19 mouse cellular contexts compared by ENCODE assay signal in the genomic region with DNA sequence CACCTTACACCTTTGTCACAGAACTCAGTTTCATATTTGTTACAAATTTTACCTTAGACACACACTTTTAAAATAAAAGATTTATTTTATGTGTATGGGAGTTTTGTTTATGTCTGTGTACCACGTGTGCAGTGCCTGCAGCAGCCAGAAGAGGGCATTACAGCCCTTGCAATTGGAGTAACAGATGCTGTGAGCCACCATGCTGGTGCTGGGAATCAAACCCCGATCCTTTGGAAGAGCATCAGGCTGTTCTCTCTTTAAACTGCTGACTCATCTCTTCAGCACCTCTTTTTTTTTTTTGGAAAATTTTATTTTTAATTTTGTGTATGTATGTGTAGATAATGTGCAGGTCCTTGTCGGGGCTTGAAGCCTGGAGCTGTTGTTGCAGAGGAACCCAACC. TPM values are rescaled to one million over a fixed set of nuclear protein-coding genes. Genes with fewer than 3 reads are reported as not detected.
A peak's percentile ranks its signal among the peaks of the same experiment; 100 is the strongest.
DNase-seq lines count a peak whose midpoint lies in the region; ATAC-seq and TF ChIP-seq lines count a peak whose summit lies in the region.
"Had no signal": no experiment of that assay in that cellular context is flagged by ENCODE, and none has a peak within 500 bp of the region (broad histone marks: within the 10 kb centered on the region; RNA-seq: fewer than 3 reads in every experiment).

No protein-coding gene starts in this region.

- H3K4me2 ChIP-seq in CH12.LX (ENCODE audit: insufficient read depth, low read depth, poor library complexity, severe bottlenecking): no peak overlapping the region
- H3K4me2 ChIP-seq in liver, embryonic 14.5 days (ENCODE audit: low read depth): no peak overlapping the region
- H3K4me2 ChIP-seq: embryonic facial prominence, embryonic 13.5 days; heart, embryonic 13.5 days; kidney, embryonic 15.5 days; limb, embryonic 15.5 days; midbrain, embryonic 13.5 days had no signal

- H3K27me3 ChIP-seq in CH12.LX (replicated peaks) (no peaks in the 10 kb centered on the region), ES-Bruce4 (ENCODE audit: control insufficient read depth, insufficient read depth, low read length, poor library complexity, severe bottlenecking) (no peaks in the 10 kb centered on the region)
- H3K27me3 ChIP-seq in liver, embryonic 14.5 days (ENCODE audit: control insufficient read depth, insufficient read depth, low read length): no peaks in the 10 kb centered on the region
- H3K27me3 ChIP-seq: embryonic facial prominence, embryonic 13.5 days; heart, embryonic 13.5 days; kidney, embryonic 15.5 days; limb, embryonic 15.5 days; midbrain, embryonic 13.5 days had no signal

- H3K79me2 ChIP-seq in CH12.LX (replicated peaks; ENCODE audit: control insufficient read depth, extremely low read depth, insufficient read depth, poor library complexity, severe bottlenecking): peaks cover 6% of the 10 kb centered on the region; the same call in 1 of the 2 replicates

- no peak overlapping the region for H3K27ac ChIP-seq in left cerebral cortex, adult 2 months
- H3K27ac ChIP-seq in CH12.LX (ENCODE audit: insufficient read depth, low read depth): no peak overlapping the region
- no peak overlapping the region for H3K27ac ChIP-seq in ES-Bruce4 (ENCODE audit: insufficient read depth, low read length)
- no peak overlapping the region for H3K27ac ChIP-seq in liver, embryonic 14.5 days
- H3K27ac ChIP-seq: embryonic facial prominence, embryonic 13.5 days; heart, embryonic 13.5 days; kidney, embryonic 15.5 days; limb, embryonic 15.5 days; macrophage; midbrain, embryonic 13.5 days had no signal

- no peak; the same call in 1 of the 2 replicates for TF ChIP-seq RAD21 in CH12.LX (IDR thresholded peaks at IDR 0.05; ENCODE audit: low read depth, low read length)

- H3K9me3 ChIP-seq in CH12.LX (replicated peaks; ENCODE audit: low read length): peaks cover 4% of the 10 kb centered on the region
- no peaks in the 10 kb centered on the region for H3K9me3 ChIP-seq in ES-Bruce4 (replicated peaks; ENCODE audit: control insufficient read depth, insufficient read depth, low read length, poor library complexity, severe bottlenecking)
- H3K9me3 ChIP-seq in liver, embryonic 14.5 days (ENCODE audit: control insufficient read depth, low read length): no peaks in the 10 kb centered on the region; the same call in 1 of the 2 replicates
- H3K9me3 ChIP-seq: G1E; heart, embryonic 13.5 days; kidney, embryonic 15.5 days; limb, embryonic 15.5 days; midbrain, embryonic 13.5 days had no signal

- in situ Hi-C loops in CH12.LX (cut with MboI; ENCODE audit: low pct_ligation_motif_present, low pct_unique_long_range_greater_than_20kb, low sequenced_read_pairs): no loop called here

- H3K9ac ChIP-seq in CH12.LX (ENCODE audit: insufficient read depth, low read depth) (no peak overlapping the region), ES-Bruce4 (ENCODE audit: low read depth, poor library complexity, severe bottlenecking) (no peak overlapping the region)
- H3K9ac ChIP-seq in liver, embryonic 14.5 days (replicated peaks): no peak overlapping the region
- H3K9ac ChIP-seq: embryonic facial prominence, embryonic 13.5 days; heart, embryonic 13.5 days; kidney, embryonic 15.5 days; limb, embryonic 15.5 days; midbrain, embryonic 13.5 days had no signal

- H3K36me3 ChIP-seq in CH12.LX (replicated peaks in 1 of 2; ENCODE audit: control insufficient read depth in 1 of 2, insufficient read depth in 1 of 2, low read length in 1 of 2) (peaks cover 50 to 85% of the 10 kb centered on the region in 2 experiments), ES-Bruce4 (ENCODE audit: control insufficient read depth, insufficient read depth, low read length, poor library complexity, severe bottlenecking) (peaks cover 18% of the 10 kb centered on the region)
- H3K36me3 ChIP-seq in liver, embryonic 14.5 days (replicated peaks; ENCODE audit: control insufficient read depth, insufficient read depth, low read depth): peaks cover 43% of the 10 kb centered on the region

- no peak for ATAC-seq in liver, embryonic 14.5 days (ENCODE audit: insufficient read depth)
- ATAC-seq: midbrain, embryonic 13.5 days had no signal

- intact Hi-C loops in left cerebral cortex, adult 2 months (cut with DNase I): no loop called here
- intact Hi-C loops in left cerebral cortex, postnatal 4 days (cut with DNase I): no loop called here

- H3K4me3 ChIP-seq in left cerebral cortex, adult 2 months: no peak overlapping the region
- H3K4me3 ChIP-seq in CH12.LX (replicated peaks in 1 of 3; ENCODE audit: low read depth in 2 of 3, low read length in 2 of 3, poor library complexity in 1 of 3): no peak overlapping the region
- H3K4me3 ChIP-seq in ES-Bruce4 (ENCODE audit: low read depth, low read length): no peak overlapping the region
- no peak overlapping the region for H3K4me3 ChIP-seq in liver, embryonic 14.5 days (ENCODE audit: insufficient read depth in 1 of 2, low read depth in 2 of 2, low read length in 2 of 2)
- H3K4me3 ChIP-seq: embryonic facial prominence, embryonic 13.5 days; heart, embryonic 13.5 days; kidney, embryonic 15.5 days; limb, embryonic 15.5 days; midbrain, embryonic 13.5 days had no signal

- TF ChIP-seq EP300 in CH12.LX (IDR thresholded peaks at IDR 0.05; ENCODE audit: low read length) (no peak), ES-Bruce4 (IDR thresholded peaks at IDR 0.05; ENCODE audit: insufficient read depth, low read depth, low read length) (no peak)
- no peak for TF ChIP-seq EP300 in liver, embryonic 14.5 days (IDR thresholded peaks at IDR 0.05; ENCODE audit: low read depth)

- dilution Hi-C loops in CH12.LX (cut with MboI; ENCODE audit: extremely low pct_ligation_motif_present, extremely low pct_unique_long_range_greater_than_20kb, low sequenced_read_pairs): no loop called here

- 83% methylated on average over 3 of the region's 3 CpGs for WGBS in liver, embryonic 14.5 days (ENCODE audit: insufficient replicate concordance)

- no peak for DNase-seq in left cerebral cortex, adult 2 months (ENCODE audit: extremely low spot score in 1 of 2, low spot score in 2 of 2)
- no peak for DNase-seq in left cerebral cortex, postnatal 4 days
- DNase-seq in CH12.LX (ENCODE audit: extremely low read depth): no peak
- DNase-seq in liver, embryonic 14.5 days (ENCODE audit: low read depth in 3 of 3, low spot score in 3 of 3): no peak
- no peak for DNase-seq in thymus, postnatal 4 days
- no peak for DNase-seq in adrenal gland, adult (ENCODE audit: inconsistent age in 2 of 2, low spot score in 1 of 2)
- DNase-seq: adrenal gland, postnatal 36 days; cerebellum, postnatal 36 days; gastrocnemius, postnatal 36 days; heart, postnatal 4 days; thymus, adult 18-20 months had no signal

- peak; percentile 21 for TF ChIP-seq CTCF in left cerebral cortex, adult 2 months (IDR thresholded peaks at IDR 0.05)
- TF ChIP-seq CTCF in CH12.LX (conservative IDR thresholded peaks at IDR 0.05 in 1 of 2, IDR thresholded peaks at IDR 0.05 in 1 of 2; ENCODE audit: low read depth in 2 of 2, low read length in 2 of 2) (peak in 1 of 2 experiments; percentile 24; a peak in 1 of 4 replicates), ES-Bruce4 (IDR thresholded peaks at IDR 0.05; ENCODE audit: low read depth, low read length) (peak; percentile 67)
- peak; percentile 65 for TF ChIP-seq CTCF in liver, embryonic 14.5 days (IDR thresholded peaks at IDR 0.05; ENCODE audit: low read depth)

- H3K4me1 ChIP-seq in CH12.LX (ENCODE audit: control insufficient read depth in 1 of 2, insufficient read depth in 2 of 2) (peaks cover 4 to 13% of the 10 kb centered on the region in 2 experiments), ES-Bruce4 (ENCODE audit: control insufficient read depth, insufficient read depth, low read length) (no peaks in the 10 kb centered on the region)
- peaks cover 5 to 6% of the 10 kb centered on the region in 2 experiments for H3K4me1 ChIP-seq in liver, embryonic 14.5 days (replicated peaks; ENCODE audit: control insufficient read depth in 2 of 2, insufficient read depth in 2 of 2, low read length in 1 of 2)

- no peak for TF ChIP-seq POLR2A in CH12.LX (IDR thresholded peaks at IDR 0.05; ENCODE audit: low read depth, low read length)
- no peak for TF ChIP-seq POLR2A in ES-Bruce4 (IDR thresholded peaks at IDR 0.05; ENCODE audit: insufficient read depth, low read length)

TF ChIP-seq in CH12.LX, 34 proteins besides CTCF, POLR2A, EP300 and RAD21:
- TF ChIP-seq TBP (conservative IDR thresholded peaks at IDR 0.05; ENCODE audit: low read depth, low read length) (no peak), MAFK (IDR thresholded peaks at IDR 0.05; ENCODE audit: insufficient replicate concordance, low read length) (0 out of 2 replicates have a peak, but pooled peaks have one; percentile 63)

RNA-seq across cellular contexts. Expression of a gene that starts 6.1 kb away (rescaled TPM):
- total RNA-seq in left cerebral cortex, adult 2 months (2021): 10 to 100 TPM; 34.7 to 37.1 TPM
- total RNA-seq in left cerebral cortex, postnatal 4 days (2021): 10 to 100 TPM; 68.4 to 75.2 TPM
- total RNA-seq in CH12.LX (2012; rRNA removed) (85.6 and 86.7 TPM in 2 replicates), CH12.LX (2014; rRNA removed) (57.7 and 62.1 TPM in 2 replicates)
- polyA plus RNA-seq in CH12.LX (2012; ENCODE audit: insufficient read length, low read depth) (70.4 and 73.3 TPM in 2 replicates), ES-Bruce4 (2011; ENCODE audit: insufficient read depth, insufficient read length, low read depth, missing spikeins) (43.0 and 49.7 TPM in 2 replicates)
- polyA plus RNA-seq in liver, embryonic 14.5 days (2012; rRNA removed): 15.0 and 20.4 TPM in 2 replicates
- polyA plus RNA-seq in liver, embryonic 14.5 days (2014; fragmentation: Nextera tagmentation; extraction: Ambion mirVana): 15.6 and 17.2 TPM in 2 replicates

RNA-seq across cellular contexts. Expression of a gene that starts 23.2 kb away (rescaled TPM):
- total RNA-seq in left cerebral cortex, adult 2 months (2021): 10 to 100 TPM; 56.4 to 57.1 TPM
- total RNA-seq in left cerebral cortex, postnatal 4 days (2021): 1 to 10 TPM; 4.9 to 5.7 TPM
- total RNA-seq in CH12.LX (2012; rRNA removed) (0.04 TPM in 1 of 2 replicates, not detected in the other), CH12.LX (2014; rRNA removed) (not detected in 2 replicates)
- polyA plus RNA-seq in CH12.LX (2012; ENCODE audit: insufficient read length, low read depth) (not detected in 2 replicates), ES-Bruce4 (2011; ENCODE audit: insufficient read depth, insufficient read length, low read depth, missing spikeins) (0.79 and 1.3 TPM in 2 replicates)
- polyA plus RNA-seq in liver, embryonic 14.5 days (2012; rRNA removed): 34.9 and 39.9 TPM in 2 replicates
- 49.9 and 51.4 TPM in 2 replicates for polyA plus RNA-seq in liver, embryonic 14.5 days (2014; fragmentation: Nextera tagmentation; extraction: Ambion mirVana)

RNA-seq across cellular contexts. Expression of a gene that starts 36.7 kb away (rescaled TPM):
- total RNA-seq in left cerebral cortex, adult 2 months (2021): 10 to 100 TPM; 46.2 to 49.0 TPM
- total RNA-seq in left cerebral cortex, postnatal 4 days (2021): 10 to 100 TPM; 17.9 to 18.1 TPM
- total RNA-seq in CH12.LX (2012; rRNA removed) (9.8 and 11.2 TPM in 2 replicates), CH12.LX (2014; rRNA removed) (9.7 and 11.2 TPM in 2 replicates)
- polyA plus RNA-seq in CH12.LX (2012; ENCODE audit: insufficient read length, low read depth) (3.6 and 3.8 TPM in 2 replicates), ES-Bruce4 (2011; ENCODE audit: insufficient read depth, insufficient read length, low read depth, missing spikeins) (15.6 and 15.7 TPM in 2 replicates)
- polyA plus RNA-seq in liver, embryonic 14.5 days (2012; rRNA removed): 19.9 and 24.4 TPM in 2 replicates
- 23.5 and 24.2 TPM in 2 replicates for polyA plus RNA-seq in liver, embryonic 14.5 days (2014; fragmentation: Nextera tagmentation; extraction: Ambion mirVana)

Comparison
In these comparisons a context has a peak if more than half of its experiments do, and no peak if none do; other contexts are left out.
1. RNA of a gene that starts 23.2 kb away (total RNA-seq): 56.4 to 57.1 TPM in left cerebral cortex, adult 2 months; 4.9 to 5.7 TPM in left cerebral cortex, postnatal 4 days and 0.04 TPM in CH12.LX; every median in the first group is over 4 times any median in the second.